Comparison of ENCODE assay signal across 14 mouse cellular contexts in the genomic region with DNA sequence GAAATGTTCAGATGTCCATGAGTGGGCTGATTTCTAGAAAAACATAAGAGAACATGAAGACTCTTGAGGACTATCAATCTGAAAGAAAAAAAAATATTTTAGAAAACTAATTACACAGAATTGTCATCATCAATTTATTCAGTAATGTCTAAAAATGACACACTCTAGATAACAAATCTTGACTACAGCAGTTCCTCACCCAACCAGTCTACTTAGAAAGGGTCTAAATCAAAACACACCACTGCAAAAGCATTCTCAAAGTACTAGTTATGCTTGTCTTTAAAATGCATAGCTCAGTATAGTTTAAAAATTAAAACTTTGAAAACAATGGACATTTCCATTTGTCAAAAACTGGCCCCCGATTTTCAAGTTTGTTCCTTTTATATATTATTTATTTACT. TPM values are rescaled to one million over a fixed set of nuclear protein-coding genes. Genes with fewer than 3 reads are reported as not detected.
DNase-seq lines count a peak whose midpoint lies in the region; ATAC-seq and TF ChIP-seq lines count a peak whose summit lies in the region.
"Had no signal": no experiment of that assay in that cellular context is flagged by ENCODE, and none has a peak within 500 bp of the region (broad histone marks: within the 10 kb centered on the region; RNA-seq: fewer than 3 reads in every experiment).

No protein-coding gene starts in this region.

- H3K9ac ChIP-seq in forebrain, embryonic 15.5 days (replicated peaks) = no peak overlapping the region
- H3K9ac ChIP-seq in forebrain, embryonic 12.5 days = no peak overlapping the region
- H3K9ac ChIP-seq in liver, embryonic 13.5 days = no peak overlapping the region
- H3K9ac ChIP-seq: embryonic facial prominence, embryonic 15.5 days; limb, embryonic 15.5 days had no signal

- no peak for ATAC-seq in forebrain, embryonic 15.5 days (replicated peaks)
- no peak for ATAC-seq in forebrain, embryonic 12.5 days (ENCODE audit: low FRiP score)
- ATAC-seq in liver, embryonic 13.5 days (ENCODE audit: low read depth) = no peak

- H3K27ac ChIP-seq in forebrain, embryonic 15.5 days (replicated peaks) = no peak overlapping the region
- no peak overlapping the region for H3K27ac ChIP-seq in forebrain, embryonic 12.5 days
- H3K27ac ChIP-seq in layer of hippocampus, adult 2 months = no peak overlapping the region
- H3K27ac ChIP-seq in liver, embryonic 13.5 days = no peak overlapping the region
- H3K27ac ChIP-seq: embryonic facial prominence, embryonic 15.5 days had no signal

- peaks cover 4% of the 10 kb centered on the region; the same call in 1 of the 2 replicates for H3K36me3 ChIP-seq in forebrain, embryonic 15.5 days
- peaks cover 14% of the 10 kb centered on the region for H3K36me3 ChIP-seq in forebrain, embryonic 12.5 days (replicated peaks)
- peaks cover 32% of the 10 kb centered on the region for H3K36me3 ChIP-seq in E14TG2a.4 (ENCODE audit: insufficient read depth, low read length)
- peaks cover 13% of the 10 kb centered on the region for H3K36me3 ChIP-seq in liver, embryonic 13.5 days

- no peaks in the 10 kb centered on the region for H3K27me3 ChIP-seq in forebrain, embryonic 15.5 days
- H3K27me3 ChIP-seq in forebrain, embryonic 12.5 days = no peaks in the 10 kb centered on the region
- H3K27me3 ChIP-seq in E14TG2a.4 (ENCODE audit: insufficient read depth, low read length) = no peaks in the 10 kb centered on the region
- no peaks in the 10 kb centered on the region for H3K27me3 ChIP-seq in liver, embryonic 13.5 days
- H3K27me3 ChIP-seq: embryonic facial prominence, embryonic 15.5 days; limb, embryonic 15.5 days had no signal

- H3K4me1 ChIP-seq in forebrain, embryonic 15.5 days = peaks cover 46% of the 10 kb centered on the region
- H3K4me1 ChIP-seq in forebrain, embryonic 12.5 days = peaks cover 19% of the 10 kb centered on the region
- H3K4me1 ChIP-seq in E14TG2a.4 (replicated peaks; ENCODE audit: low read depth, low read length) = peaks cover 39% of the 10 kb centered on the region
- peaks cover 53% of the 10 kb centered on the region for H3K4me1 ChIP-seq in liver, embryonic 13.5 days (replicated peaks)

- H3K4me3 ChIP-seq in forebrain, embryonic 15.5 days = no peak overlapping the region
- H3K4me3 ChIP-seq in forebrain, embryonic 12.5 days (replicated peaks) = no peak overlapping the region
- peak overlapping the region; percentile 69 for H3K4me3 ChIP-seq in layer of hippocampus, adult 2 months
- peak overlapping the region; percentile 93 for H3K4me3 ChIP-seq in E14TG2a.4 (replicated peaks; ENCODE audit: low read length)
- no peak overlapping the region for H3K4me3 ChIP-seq in liver, embryonic 13.5 days (replicated peaks)

- H3K9me3 ChIP-seq in forebrain, embryonic 15.5 days = no peaks in the 10 kb centered on the region
- no peaks in the 10 kb centered on the region for H3K9me3 ChIP-seq in forebrain, embryonic 12.5 days
- H3K9me3 ChIP-seq in E14TG2a.4 (ENCODE audit: low read length) = no peaks in the 10 kb centered on the region
- no peaks in the 10 kb centered on the region for H3K9me3 ChIP-seq in liver, embryonic 13.5 days (replicated peaks)
- H3K9me3 ChIP-seq: embryonic facial prominence, embryonic 15.5 days; limb, embryonic 15.5 days had no signal

- WGBS in forebrain, embryonic 15.5 days = 90% methylated on average over 1 of the region's 1 CpGs
- 90% methylated on average over 1 of the region's 1 CpGs for WGBS in forebrain, embryonic 12.5 days
- WGBS in liver, embryonic 13.5 days (ENCODE audit: insufficient replicate concordance) = 65% methylated on average over 1 of the region's 1 CpGs

- no peak for DNase-seq in layer of hippocampus, adult 2 months (ENCODE audit: low spot score in 2 of 2)
- DNase-seq in layer of hippocampus, postnatal 10 days (ENCODE audit: low spot score in 2 of 2) = no peak
- no peak for DNase-seq in liver, embryonic 13.5 days
- no peak for DNase-seq in thymus, postnatal 4 days
- no peak for DNase-seq in gastrocnemius, postnatal 25 days
- DNase-seq: adrenal gland, adult 8-10 months; cerebellum, postnatal 14 days; kidney, postnatal 14 days; layer of hippocampus, postnatal 36 days had no signal

- peak overlapping the region; percentile 66 for H3K4me2 ChIP-seq in forebrain, embryonic 15.5 days (replicated peaks)
- no peak overlapping the region for H3K4me2 ChIP-seq in forebrain, embryonic 12.5 days
- H3K4me2 ChIP-seq in liver, embryonic 13.5 days = peak overlapping the region; percentile 89

- TF ChIP-seq CTCF in layer of hippocampus, adult 2 months (conservative IDR thresholded peaks at IDR 0.05) = no peak
- TF ChIP-seq CTCF in E14TG2a.4 (conservative IDR thresholded peaks at IDR 0.05; ENCODE audit: low read length) = no peak

RNA-seq across cellular contexts. Expression of gene Birc2, which starts 1.6 kb away (rescaled TPM):
- polyA plus RNA-seq in forebrain, embryonic 15.5 days (2015; fragmentation: Nextera tagmentation; extraction: Ambion mirVana) = 50.9 and 51.9 TPM in 2 replicates
- polyA plus RNA-seq in forebrain, embryonic 12.5 days (2016; fragmentation: Nextera tagmentation; extraction: Ambion mirVana) = 45.7 and 48.9 TPM in 2 replicates
- 10 to 100 TPM; 32.7 to 37.6 TPM for total RNA-seq in layer of hippocampus, adult 2 months (2021)
- 10 to 100 TPM; 24.9 to 26.9 TPM for total RNA-seq in layer of hippocampus, postnatal 10 days (2021)
- 11.7 and 15.7 TPM in 2 replicates for polyA plus RNA-seq in liver, embryonic 13.5 days (2015; fragmentation: Nextera tagmentation; extraction: Ambion mirVana)
- 10 to 100 TPM; 15.6 to 18.4 TPM for total RNA-seq in gastrocnemius, postnatal 25 days (2021)

RNA-seq across cellular contexts. Expression of gene Birc3, which starts 37.7 kb away (rescaled TPM):
- 0.88 and 1.2 TPM in 2 replicates for polyA plus RNA-seq in forebrain, embryonic 15.5 days (2015; fragmentation: Nextera tagmentation; extraction: Ambion mirVana)
- polyA plus RNA-seq in forebrain, embryonic 12.5 days (2016; fragmentation: Nextera tagmentation; extraction: Ambion mirVana) = 1.9 and 3.7 TPM in 2 replicates
- 1 to 10 TPM; 1.1 to 3.0 TPM for total RNA-seq in layer of hippocampus, adult 2 months (2021)
- 1 to 10 TPM; 1.3 to 3.0 TPM for total RNA-seq in layer of hippocampus, postnatal 10 days (2021)
- polyA plus RNA-seq in liver, embryonic 13.5 days (2015; fragmentation: Nextera tagmentation; extraction: Ambion mirVana) = 4.8 and 5.7 TPM in 2 replicates
- 1 to 10 TPM; 6.5 to 6.6 TPM for total RNA-seq in gastrocnemius, postnatal 25 days (2021)

Comparison
In these comparisons a context has a peak if more than half of its experiments do, and no peak if none do; other contexts are left out.
1. H3K4me3 ChIP-seq: peak in layer of hippocampus, adult 2 months (single experiment) and E14TG2a.4 (single experiment); none in forebrain, embryonic 15.5 days (single experiment), forebrain, embryonic 12.5 days (single experiment) and liver, embryonic 13.5 days (single experiment).